Mouse (Mus musculus) layer of hippocampus, postnatal 25 days (tissue): ENCODE data around the gene Nudt3. TPM values are rescaled to one million over a fixed set of nuclear protein-coding genes. Genes with fewer than 3 reads are reported as not detected.

Source experiments
- DNase-seq, 2 experiments: peaks; one replicate each; pipeline ENCODE4 v3.0.0; 2022; ENCODE audit warnings: mixed read lengths in 2 of 2, low spot score in 1 of 2; ENCODE audit errors: extremely low spot score in 1 of 2
- total RNA-seq, 2 experiments: library from RNA; stranded (reverse); gene quantifications; 2 replicates each; pipeline ENCODE4 v1.2.3; 2021

Gene Nudt3
- total RNA-seq, 2 experiments from 2014 or later, result 534 to 560 TPM

DNA sequence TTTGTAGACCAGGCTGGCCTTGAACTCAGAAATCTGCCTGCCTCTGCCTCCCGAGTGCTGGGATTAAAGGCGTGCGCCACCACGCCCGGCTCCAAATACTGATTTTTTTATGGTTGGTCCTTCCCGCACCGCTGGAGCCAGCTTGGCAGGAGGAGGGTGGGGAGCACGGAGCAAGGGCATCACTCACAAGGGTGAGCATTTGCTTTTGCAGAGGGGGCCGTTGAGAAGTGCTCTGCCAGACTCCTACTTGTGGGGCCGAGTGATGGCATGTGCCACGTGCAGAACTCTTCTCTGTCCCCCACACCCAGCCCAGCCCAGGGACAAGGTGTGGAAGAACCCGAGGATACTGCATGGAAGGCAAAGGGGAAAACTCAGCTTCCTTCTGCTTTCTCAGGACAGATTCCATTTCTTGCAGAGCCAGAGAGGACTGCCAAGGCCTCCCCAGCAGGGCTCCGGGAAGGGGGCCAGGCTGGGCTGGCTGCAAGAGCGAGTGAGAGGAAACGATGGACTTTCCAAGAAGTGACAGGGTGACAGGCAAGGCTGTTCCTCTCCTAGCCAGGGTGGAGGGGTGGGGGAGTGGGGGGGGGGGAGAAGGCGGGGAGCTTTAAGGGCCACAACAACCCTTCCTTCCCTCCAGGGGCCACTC, 48.7 kb downstream of the Nudt3 start:
- peak in 1 of 2 experiments; percentile 48 for DNase-seq

DNA sequence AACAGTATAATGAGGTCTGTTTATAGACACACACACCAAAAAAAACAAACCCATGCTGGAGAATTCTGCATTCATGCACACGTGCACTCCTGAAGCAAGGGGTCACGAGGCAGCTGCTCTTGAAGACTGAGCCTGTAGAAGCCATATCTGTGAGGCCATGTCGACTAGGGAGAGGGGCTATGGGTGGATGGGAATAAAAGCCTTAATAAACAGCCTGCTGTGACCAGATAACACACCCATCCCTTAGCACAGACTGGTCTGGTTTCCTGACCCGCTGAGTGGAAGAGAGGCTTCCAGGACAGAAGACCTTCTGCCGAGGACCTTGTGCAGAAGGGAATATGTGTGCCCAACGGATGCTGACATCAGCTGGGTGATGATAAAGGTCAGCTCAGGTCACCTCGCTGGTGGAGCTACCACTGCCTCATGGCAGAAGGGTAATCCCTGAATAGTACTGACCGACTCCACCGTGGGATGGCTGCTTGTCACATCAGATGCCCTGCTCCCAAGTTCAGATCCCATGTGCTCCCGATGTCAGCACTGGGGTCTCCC, 49.4 kb downstream of the Nudt3 start:
- DNase-seq, result no peak

DNA sequence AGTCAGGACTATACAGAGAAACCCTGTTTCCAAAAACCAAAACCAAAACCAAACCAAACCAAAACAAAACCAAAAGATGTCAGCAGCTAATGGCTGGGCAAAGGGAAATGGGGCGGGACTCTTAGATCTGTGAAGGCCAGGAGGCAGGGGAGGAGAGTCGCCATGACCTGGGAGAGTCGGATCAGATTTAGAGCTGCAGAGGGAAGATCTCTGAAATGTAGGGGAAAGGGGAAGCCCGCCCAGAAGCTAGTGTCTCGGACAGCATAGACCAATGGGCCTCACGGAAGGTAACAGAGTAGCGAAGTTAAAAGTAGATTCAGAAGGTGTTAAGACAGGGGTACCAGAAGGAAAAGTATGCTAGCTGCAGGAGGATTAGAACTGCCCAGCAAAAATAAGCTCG, 52.0 kb downstream of the Nudt3 start:
- no peak for DNase-seq

DNA sequence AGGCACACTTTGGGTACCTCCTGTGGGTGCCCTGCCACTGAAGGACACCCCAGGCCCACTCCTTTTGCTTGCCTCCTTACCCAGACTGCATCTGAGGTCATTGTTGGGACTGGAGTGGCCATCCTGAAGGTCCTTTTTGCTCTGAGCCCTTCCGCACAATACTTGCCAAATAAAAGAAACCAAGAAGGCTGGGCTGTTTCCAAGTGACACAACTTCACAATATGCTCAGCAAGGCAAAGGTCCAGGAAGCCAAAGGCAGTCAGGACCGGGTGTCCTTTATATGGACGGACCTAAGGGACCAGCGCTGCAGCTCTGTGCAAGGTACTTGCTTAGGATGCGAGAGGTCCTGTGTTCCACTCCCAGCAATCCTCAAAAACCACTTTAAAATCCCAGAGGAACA, 55.1 kb downstream of the Nudt3 start:
- no peak for DNase-seq

DNA sequence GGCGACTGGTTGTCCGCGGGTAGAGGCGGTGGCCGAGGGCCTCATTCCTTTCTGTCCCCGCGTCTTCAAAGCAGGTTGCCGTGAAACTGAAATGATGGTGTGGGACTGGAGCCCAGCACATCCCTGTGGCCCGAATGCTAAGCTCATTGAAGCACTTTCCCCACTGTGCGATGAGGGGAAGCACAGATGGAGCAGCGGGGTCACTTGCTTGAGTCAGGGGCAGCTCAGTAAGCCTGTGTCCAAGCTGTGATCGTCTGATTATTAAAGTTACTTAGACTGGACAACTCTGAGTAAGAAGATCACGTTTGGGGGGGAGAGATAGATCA, 57.4 kb downstream of the Nudt3 start:
- no peak for DNase-seq

DNA sequence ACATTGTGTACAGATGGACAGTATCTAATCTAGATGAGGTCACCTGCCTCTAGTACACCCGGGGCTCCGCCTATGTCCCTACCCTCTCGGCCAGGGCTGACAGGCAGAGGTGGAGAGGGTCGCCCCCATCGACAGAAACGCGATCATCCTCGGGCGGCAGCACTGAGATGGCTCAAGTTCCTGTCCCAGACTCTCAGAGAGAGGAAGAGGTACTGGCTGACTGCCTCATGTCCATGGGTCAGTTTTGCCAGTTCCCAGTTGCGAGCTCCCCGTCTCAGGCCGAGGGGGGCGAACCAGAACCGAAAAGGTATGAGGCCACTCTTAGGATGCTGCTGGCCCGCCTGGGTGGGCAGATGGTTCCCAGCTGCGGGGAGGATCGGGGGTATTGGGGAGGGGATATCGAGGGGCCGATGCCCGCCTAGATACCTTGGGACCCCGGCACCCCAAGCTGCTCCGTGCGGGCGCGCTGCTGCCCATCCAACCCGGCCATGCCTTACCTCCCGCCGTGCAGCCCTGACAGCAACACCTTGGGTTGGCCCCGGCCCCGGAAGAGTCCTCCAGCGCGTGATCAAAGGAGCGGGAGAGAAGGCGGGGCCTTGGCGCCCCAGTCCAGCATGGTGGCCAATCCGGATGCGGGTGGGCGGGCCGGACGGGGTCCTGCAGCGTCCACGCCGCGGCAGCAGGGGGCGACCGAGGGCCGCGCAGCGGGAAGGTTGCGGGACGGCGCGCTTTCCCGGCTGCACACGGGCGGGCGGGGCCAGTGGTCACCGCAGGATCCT, 57.9 kb downstream of the Nudt3 start, which contains the start of gene AI413582:
Gene AI413582 (minus strand): TSS at position 594 of the 779 bp plus-strand sequence.
- peak; percentile 96 to 99 for DNase-seq

DNA sequence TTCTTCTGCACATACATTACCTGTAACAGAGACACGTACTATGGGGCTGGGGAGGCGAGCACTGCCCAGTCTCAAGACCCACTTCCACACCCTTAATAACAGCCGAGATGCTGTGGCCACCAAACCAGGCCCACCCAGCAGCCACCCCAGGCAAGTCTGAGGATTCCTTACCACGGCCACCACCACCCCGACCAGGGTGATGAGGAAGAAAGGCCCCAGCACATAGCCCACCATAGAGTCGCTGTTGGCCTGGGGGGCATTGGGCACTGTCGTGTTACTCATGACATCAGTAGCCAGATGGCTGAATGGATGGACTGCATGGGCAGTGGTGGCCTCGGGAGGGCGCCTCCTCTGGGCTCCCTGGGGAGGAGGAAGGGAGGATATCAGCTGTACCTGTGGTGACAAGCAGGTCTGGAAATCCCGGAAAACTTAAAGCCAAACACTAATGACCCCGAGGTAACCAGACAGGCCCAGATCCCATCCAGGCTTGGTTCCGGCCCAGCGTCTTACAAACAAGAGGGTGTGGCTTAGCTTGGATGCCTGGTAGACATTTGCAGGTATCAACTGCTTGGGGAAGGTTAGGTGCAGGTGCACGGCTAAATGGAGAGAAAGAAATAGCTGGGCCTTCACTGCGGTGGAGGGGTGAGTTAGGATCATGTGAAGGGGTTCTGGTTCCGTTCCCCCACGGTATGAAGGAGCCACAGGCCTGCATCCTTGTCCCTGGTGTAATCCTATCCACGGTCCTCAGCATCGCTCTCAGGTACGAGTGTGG, 58.7 kb downstream of the Nudt3 start:
- DNase-seq, result no peak

DNA sequence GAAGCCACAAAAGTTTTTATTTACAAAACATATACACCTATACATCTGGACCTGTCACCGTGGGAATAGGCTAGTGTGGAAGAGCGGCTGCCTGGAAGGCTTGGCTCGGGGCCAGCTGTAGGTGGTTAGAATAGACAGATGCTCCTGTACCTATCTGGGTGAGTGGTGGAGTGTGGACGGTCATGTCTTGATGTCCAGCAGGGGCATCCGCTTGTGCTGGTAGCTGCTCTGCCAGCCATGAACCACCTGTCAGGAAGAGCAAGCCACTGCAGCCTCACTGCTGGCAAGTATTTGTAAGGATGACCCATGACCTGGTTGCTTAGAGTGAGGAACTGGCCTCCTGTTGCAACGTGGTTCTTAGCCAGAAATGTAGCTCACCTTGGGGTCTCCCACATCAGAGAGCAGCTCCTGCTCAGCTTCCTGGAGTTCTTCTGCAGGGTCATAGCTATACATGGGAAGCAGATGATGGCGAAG, 59.5 kb downstream of the Nudt3 start:
- DNase-seq, result no peak

DNA sequence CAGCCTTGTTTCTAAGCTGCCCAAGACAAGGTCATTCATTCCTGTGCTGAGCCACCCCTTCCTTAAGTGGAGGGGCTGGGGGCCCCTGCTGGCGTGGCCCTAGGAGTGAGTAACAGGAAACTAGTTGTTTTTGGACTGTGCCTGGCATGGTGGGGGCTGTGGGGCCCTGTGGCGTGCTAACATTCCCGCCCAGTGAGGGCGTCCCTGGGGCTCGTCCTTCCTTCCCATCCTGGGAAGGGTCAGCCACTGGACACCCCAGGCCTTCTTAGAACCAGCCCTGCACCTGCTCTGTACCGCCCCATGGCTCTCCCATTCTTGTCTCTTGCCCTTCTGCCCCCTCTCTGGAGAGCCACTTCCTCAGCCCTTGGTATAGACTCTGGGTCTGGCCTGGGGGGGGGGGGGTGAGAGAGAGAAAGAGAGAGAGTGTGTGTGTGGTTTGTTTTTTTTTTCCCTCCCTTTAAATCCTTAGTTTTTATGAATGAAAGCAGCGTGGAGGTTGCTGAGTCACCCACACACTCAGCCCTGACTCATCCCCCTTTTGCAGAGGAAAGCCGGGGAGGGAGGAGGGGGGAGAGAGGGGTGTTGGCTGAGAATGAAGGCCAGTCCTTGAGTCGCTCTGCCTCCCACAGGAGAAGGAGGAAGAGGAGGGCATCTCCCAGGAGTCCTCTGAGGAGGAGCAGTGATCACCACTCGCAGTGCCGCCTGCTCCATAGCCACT, 61.3 kb downstream of the Nudt3 start:
- no peak for DNase-seq

DNA sequence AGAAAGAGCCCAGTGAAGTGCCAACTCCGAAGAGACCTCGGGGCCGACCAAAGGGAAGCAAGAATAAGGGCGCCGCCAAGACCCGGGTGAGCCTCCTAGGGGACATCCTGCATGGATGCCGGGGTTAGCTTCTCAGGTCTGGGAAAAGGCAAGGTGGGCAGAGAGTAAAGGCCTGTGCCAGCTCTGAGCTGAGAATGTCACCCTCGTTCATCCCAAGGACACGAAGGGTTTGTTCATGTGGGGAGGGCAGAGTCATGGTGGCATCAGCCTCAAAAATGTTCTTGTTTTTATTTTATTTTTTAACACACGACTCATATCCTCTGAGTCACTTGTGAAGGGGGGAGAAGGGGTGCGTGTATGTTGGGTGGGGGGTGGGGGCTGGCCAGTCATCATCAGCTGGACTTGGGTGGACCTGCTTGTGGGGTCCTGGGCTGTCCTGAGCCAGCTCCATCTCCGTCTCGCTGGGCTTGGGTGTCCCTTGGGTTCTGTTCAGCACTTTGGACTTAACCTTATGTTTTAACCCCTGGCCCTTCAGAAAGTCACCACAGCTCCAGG, 62.3 kb downstream of the Nudt3 start:
- DNase-seq, result no peak

DNA sequence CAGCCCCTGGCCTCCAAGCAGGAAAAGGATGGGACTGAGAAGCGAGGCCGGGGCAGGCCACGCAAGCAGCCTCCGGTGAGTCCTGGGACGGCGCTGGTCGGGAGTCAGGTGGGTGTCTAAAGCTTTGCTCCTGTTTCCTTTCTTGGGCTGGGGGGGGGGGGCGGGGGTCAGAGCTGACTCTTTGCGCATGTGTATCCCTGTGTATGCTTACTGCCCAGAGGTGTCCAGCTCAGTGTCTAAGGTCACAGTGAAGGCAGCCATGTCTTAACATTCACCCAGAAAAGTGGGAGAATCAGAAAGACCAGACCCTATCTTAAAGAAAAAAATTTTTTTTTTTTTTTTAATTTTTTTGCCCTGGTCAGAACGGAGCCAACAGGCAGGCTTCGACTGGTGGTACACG, 63.7 kb downstream of the Nudt3 start:
- DNase-seq, result no peak

DNA sequence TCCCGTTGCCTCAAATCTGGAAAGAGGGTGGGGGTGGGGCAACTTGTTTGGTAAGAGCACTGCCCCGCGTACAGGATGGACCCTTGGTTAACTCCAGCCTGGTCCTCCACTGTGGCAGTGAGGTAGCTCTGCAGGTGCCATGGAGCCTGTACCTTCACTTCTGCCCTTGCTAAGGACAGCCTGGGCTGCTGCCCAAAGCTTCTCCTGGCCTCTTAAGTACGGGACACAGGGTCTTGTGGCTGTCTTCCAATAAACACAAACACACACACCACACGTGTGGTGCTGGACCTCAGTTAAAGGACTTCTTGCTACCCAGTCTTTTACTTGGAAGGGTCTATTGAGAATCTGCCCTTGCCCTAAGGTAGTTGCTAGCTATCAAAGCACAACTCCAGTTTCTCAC, 64.5 kb downstream of the Nudt3 start:
- DNase-seq, result no peak

DNA sequence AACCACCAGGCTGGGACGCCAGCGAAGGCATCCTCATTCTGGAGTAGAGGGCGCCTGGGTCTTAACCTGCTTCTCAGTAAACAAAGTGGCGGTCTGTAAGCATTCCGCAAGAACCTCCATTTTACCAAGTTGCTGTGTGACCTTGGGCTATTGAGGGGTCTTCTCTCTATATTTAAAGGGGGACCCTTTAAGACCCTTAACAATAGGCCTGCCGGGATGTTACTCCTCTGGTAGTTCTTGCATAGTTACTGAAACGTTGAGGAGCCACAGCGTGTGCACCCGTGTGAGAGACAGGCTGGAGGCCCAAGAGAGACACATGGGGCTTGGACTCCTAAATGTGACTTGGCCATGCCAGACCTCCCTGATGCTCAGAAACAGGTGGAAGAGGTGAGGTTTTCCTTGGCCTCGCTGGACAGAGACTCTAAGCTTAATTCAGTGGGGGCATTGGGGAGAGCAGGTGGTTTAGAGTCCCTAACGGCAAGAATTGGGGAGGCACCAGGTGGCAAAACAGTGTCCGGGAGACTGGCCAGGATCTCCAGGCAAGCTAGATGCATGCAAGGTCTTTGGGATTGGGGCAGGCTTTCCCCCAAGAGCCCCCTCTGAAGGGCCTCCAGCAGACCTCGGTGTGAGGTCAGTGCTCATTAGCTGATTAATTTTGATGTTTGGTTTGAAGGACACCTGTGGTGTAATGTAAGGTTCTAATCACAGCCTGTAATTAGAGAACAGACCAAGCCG, 65.2 kb downstream of the Nudt3 start:
- no peak for DNase-seq

DNA sequence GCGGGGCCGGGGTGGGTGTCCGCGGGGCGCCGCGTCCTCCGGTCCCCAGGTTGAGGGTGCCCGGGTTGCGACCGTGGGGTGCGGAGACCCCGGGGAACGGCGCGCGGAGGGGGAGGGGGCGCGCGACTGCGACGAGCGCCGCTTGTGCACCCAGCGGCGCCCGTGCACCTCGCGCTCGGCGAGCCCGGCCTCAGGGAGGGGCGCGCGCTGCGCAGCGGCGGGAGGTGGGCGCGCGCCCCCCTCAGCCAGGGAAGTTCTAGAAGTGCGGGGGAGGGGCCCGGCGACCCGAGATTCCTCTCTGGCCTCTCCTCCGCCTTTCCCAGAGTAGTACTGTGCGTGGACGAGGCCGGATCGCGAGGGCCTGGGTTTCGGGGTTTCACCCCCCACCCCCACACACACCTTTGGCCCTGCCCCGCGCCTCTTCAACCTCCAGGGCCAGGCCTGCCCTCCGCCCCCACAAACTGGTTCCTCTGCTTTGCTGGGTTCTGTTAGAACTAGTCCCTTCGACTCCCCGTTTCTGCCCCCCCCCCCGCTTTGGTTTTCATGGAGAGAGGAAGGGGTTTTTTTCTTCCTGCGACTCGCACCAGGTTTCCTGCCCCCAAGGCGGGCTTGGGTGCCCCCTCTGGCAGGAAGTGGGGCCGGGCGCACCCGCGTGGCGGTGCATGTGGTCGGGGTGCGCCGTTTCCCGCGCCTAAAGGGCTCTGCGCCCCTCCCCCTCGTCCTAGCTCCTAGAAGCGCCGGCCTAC, 65.9 kb downstream of the Nudt3 start:
- no peak for DNase-seq

DNA sequence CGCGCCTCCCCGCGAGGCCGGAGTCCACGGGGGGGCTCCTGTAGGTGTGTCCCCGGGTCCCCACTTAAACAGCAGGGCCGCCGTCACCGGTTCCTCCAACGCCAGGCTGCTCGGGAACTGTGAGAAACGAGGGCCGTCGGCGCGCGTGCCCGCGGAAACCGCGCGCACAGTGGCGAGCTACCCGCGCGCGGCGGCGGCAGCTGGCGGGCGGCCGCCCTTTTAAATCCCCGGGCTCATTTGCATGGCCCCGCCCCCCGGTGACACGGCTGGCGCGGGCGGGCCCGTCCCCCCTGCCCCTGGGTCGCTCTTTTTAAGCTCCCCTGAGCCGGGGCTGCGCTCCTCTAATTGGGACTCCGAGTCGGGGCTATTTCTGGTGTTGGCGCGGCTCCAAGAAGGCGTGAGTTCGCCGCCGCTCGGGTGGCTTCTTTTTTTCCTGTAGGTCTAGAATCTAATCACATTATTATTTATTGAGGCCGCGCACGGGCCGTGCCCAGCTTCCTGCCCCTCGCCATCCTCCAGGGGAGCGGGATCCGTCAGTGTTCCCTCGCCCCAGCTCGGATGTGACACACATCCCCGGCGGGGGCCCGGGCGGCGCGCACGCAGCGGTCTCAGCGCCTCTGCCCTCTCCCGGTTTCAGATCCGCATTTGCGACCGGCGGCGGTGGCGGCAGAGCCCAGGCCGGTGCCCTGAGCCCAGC, 66.8 kb downstream of the Nudt3 start, which contains the start of gene Hmga1:
Gene Hmga1 (plus strand): TSS at position 183 of the 697 bp plus-strand sequence.
- peak; percentile 67 to 72 for DNase-seq

DNA sequence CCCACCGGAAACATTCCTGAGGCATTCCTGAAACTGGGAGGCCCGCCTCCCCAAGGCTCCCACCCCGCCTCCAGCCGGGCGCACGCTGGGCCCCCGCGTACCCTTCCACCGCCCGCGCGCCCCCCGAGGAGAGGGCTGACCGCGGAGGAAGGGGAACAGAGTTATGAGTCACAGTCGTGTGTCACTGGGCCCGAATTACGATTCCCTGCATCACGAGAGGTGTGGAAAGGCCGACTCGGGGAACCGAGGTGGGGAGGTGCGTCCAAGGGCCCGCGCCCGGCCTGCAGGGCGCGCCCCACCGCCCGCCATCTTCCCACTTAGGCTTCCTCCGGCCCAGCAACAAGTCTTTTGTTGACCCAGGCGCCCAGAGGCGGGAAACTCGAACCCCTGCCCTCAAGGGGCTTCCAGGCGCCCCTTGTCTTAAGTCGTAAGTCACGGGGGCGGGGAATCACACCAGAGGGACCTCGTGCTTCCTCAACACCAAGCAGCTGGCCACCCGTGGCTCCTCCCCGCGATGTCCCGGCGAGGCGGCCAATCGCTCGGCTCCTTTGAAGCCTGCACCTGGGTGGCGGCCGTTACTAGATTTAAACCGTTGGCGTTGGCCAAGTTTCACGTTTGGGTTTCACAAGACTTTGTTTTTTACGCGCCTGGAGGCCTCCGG, 67.7 kb downstream of the Nudt3 start:
- no peak for DNase-seq

DNA sequence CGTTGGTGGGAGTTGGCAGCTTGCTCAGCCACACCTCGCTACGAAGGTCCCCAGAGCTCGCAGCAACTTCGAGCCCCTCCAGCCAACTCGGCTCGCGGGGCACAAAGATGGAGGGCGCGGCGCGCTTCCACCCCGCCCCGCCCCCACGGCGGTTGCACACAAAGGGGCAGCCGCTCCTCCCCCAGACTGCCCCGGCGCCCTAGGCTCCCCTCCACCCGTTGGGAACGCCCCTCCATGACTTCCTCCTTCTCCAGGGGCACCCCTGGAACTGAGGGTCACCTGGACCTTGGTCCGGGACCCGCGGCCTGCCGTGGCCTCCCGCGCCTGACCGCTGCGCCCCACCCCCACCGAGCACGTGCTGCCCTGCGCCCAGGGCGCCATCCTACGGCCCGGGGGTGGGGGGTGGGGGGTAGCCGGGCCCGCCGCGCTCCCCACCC, 68.2 kb downstream of the Nudt3 start:
- DNase-seq, result no peak
